Mouse (Mus musculus) olfactory bulb, adult 2 months (tissue): Measurements from ENCODE around the gene Gm26661. TPM values are rescaled to one million over a fixed set of nuclear protein-coding genes. Genes with fewer than 3 reads are reported as not detected.

Experiments used
- H3K27ac ChIP-seq: fragments of 200-500 bp; 2 replicates; pipeline ENCODE4 v1.5.1; 2012; ENCODE audit warnings: low read depth, low read length; ENCODE audit not compliant: insufficient read depth
- H3K4me1 ChIP-seq: fragments of 200-500 bp; 2 replicates; pipeline ENCODE4 v1.6.1; 2012; ENCODE audit warnings: low read length; ENCODE audit not compliant: control insufficient read depth, insufficient read depth
- H3K4me3 ChIP-seq: fragments of 200-500 bp; 2 replicates; pipeline ENCODE4 v1.5.1; 2012; ENCODE audit warnings: mild to moderate bottlenecking, low read depth, low read length, moderate library complexity; ENCODE audit not compliant: insufficient read depth
- CTCF ChIP-seq: fragments of 200-500 bp; IDR thresholded peaks from 2 replicates; pipeline ENCODE4 v1.5.1; 2012; ENCODE audit warnings: low read depth, mild to moderate bottlenecking, low read length, moderate library complexity; ENCODE audit not compliant: insufficient read depth
- POLR2A ChIP-seq: fragments of 200-500 bp; IDR thresholded peaks from 2 replicates; pipeline ENCODE4 v1.6.1; 2012; ENCODE audit warnings: mild to moderate bottlenecking, low read depth, low read length, moderate library complexity; ENCODE audit not compliant: insufficient read depth
- WGBS: fragments of 180-500 bp; shearing (Covaris S2); methylation state at CpG from one replicate; pipeline ENCODE4 v1.1.7; 2018; 5-methylcytosine and 5-hydroxymethylcytosine counted together
- polyA plus RNA-seq: library from polyadenylated mRNA; stranded (reverse); fragments of >200 nt; gene quantifications from 2 replicates; pipeline ENCODE4 v1.2.4, GENCODE M21; 2012; ENCODE audit warnings: low replicate concordance; ENCODE audit not compliant: missing spikeins, insufficient read depth, insufficient read length

Gene Gm26661
- polyA plus RNA-seq, 1 experiment: not detected

GRCm38 (mm10) chr14:7795961-7796360, 4.6 kb downstream of the Gm26661 start:
- no peak for TF ChIP-seq CTCF
- peaks cover 9% of the 10 kb centered on the region for H3K4me1 ChIP-seq

DNA sequence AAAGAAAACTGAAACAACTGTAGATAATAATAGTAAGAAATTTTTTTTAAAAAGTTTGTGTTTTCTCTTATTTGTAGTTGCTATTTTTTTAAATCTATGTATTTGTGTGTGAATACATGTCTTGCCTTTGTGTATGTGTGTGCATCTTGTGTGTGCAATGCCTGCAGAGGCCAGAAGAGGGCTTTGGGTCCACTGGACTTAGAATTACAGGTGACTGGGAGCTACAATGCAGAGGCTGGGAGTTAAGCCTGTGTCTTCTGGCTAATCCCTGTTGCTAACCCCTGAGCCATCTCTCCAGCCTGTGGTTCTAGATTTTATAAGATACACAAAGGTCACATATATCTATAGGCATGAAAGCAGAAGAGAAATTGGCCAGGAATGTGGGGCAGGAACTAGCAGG, 9.2 kb downstream of the Gm26661 start:
- Histone ChIP-seq H3K4me3 (no peak overlapping the region), H3K27ac (no peak overlapping the region), H3K4me1 (no peaks in the 10 kb centered on the region)
- TF ChIP-seq POLR2A: no peak
- TF ChIP-seq CTCF: no peak

More at GRCm38 (mm10) chr14:7795961-7796360, 4.6 kb downstream of the Gm26661 start:
- Histone ChIP-seq H3K27ac (no peak overlapping the region), H3K4me3 (no peak overlapping the region)
- WGBS: 94% methylated on average over 4 of the region's 4 CpGs

DNA sequence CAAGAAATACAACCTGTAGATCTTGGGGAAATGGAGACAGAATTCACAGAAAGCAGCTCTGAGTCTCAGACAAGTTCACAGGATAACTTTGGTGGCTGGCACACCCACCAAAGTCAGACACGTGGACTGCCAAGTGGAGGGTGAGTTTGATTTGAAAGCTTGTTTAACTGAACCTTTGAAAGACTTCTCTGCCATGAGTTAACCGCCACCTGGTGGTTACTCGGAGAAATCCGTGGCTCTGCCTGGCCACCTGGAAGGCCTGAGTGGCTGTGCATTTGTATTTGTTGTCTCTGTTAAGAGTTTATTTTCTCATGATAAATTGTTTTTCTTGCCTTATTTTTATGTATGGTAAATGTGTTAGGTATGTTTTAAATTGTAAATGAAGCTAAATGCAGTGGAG, 10.4 kb downstream of the Gm26661 start:
- 23% methylated on average over 4 of the region's 4 CpGs for WGBS
- Histone ChIP-seq H3K27ac (no peak overlapping the region), H3K4me1 (no peaks in the 10 kb centered on the region), H3K4me3 (no peak overlapping the region)
- TF ChIP-seq POLR2A: no peak
- no peak for TF ChIP-seq CTCF

GRCm38 (mm10) chr14:7803874-7804557, 12.6 kb downstream of the Gm26661 start:
- Histone ChIP-seq H3K4me3 (no peak overlapping the region), H3K4me1 (0 out of 2 replicates have a peak, but pooled peaks cover 4% of the 10 kb centered on the region), H3K27ac (no peak overlapping the region)
- TF ChIP-seq CTCF: no peak
- TF ChIP-seq POLR2A: no peak
- WGBS: 72% methylated on average over 4 of the region's 4 CpGs

DNA sequence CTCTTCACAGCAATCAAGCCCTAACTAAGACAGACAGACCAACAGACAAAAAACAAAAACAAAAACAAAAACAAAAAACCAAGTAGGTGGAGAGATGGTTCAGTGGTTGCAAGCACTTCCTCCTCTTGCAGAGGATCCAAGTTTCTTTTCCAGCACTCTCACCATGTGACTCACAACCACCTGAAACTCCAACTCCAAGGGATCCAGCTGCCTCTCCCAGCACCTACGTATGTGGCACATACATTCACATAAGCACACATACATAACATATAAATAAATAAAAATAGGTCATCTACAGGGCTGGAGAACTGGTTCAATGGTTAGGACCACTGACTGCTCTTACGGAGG, 13.1 kb downstream of the Gm26661 start:
- no peak overlapping the region for H3K4me3 ChIP-seq
- 0 out of 2 replicates have a peak, but pooled peaks cover 4% of the 10 kb centered on the region for H3K4me1 ChIP-seq
- no peak overlapping the region for H3K27ac ChIP-seq
- 85% methylated on average over 2 of the region's 2 CpGs for WGBS
- TF ChIP-seq CTCF (no peak), POLR2A (no peak)

GRCm38 (mm10) chr14:7807711-7808110, 16.3 kb downstream of the Gm26661 start:
- H3K4me3 ChIP-seq: no peak overlapping the region

DNA sequence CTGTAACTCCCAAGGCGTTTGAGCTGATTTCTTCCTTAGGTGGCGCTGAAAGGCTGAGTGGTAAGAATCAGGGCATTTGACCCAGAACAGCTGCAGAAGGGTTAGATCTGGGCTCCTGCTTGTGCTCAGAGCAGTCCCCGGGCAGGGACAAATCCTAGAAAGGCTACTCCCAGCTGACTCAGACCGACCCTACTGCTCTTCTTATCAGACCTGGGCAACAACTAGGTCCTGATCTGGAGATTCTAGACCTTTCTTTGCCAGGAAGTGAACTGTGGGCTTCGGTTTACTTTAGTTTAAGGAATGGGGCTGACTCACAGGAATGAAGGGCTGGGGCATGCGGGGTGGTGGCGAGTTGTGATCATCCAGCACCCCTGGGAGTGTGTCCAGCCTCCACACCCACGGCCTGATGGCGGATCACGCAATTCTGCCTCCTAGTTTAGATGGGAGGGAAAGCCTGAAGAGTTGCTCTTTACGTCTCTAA, 17.2 kb downstream of the Gm26661 start:
- Histone ChIP-seq H3K27ac (no peak overlapping the region), H3K4me3 (no peak overlapping the region), H3K4me1 (0 out of 2 replicates have a peak, but pooled peaks cover 4% of the 10 kb centered on the region)
- TF ChIP-seq POLR2A (no peak), CTCF (no peak)
- WGBS: 61% methylated on average over 11 of the region's 11 CpGs

More at GRCm38 (mm10) chr14:7807711-7808110, 16.3 kb downstream of the Gm26661 start:
- no peak overlapping the region for H3K27ac ChIP-seq
- TF ChIP-seq CTCF (no peak), POLR2A (no peak)
- WGBS: 87% methylated on average over 4 of the region's 4 CpGs
- 0 out of 2 replicates have a peak, but pooled peaks cover 4% of the 10 kb centered on the region for H3K4me1 ChIP-seq

- 72% methylated on average over 12 of the region's 12 CpGs for WGBS
- Histone ChIP-seq H3K27ac (no peak overlapping the region), H3K4me3 (no peak overlapping the region), H3K4me1 (0 out of 2 replicates have a peak, but pooled peaks cover 4% of the 10 kb centered on the region)
- no peak for TF ChIP-seq CTCF
- no peak for TF ChIP-seq POLR2A
Measured at GRCm38 (mm10) chr14:7809043-7809955, 17.9 kb downstream of the Gm26661 start.
